Mouse (Mus musculus) embryonic facial prominence, embryonic 12.5 days (tissue): ENCODE measurements around the gene Aff1. TPM values are rescaled to one million over a fixed set of nuclear protein-coding genes. Genes with fewer than 3 reads are reported as not detected.
A peak's percentile ranks its signal among the peaks of the same experiment; 100 is the strongest.

Source experiments
- ATAC-seq: fragments of 200-750 bp; cut with Nextera tagmentation; 2 replicates; pipeline ENCODE4 v1.8.0; 2017; ENCODE audit not compliant: insufficient number of reproducible peaks, insufficient read depth, low FRiP score, low TSS enrichment
- H3K27ac ChIP-seq: fragments of 300-500 bp; sonication (generic); 2 replicates; pipeline ENCODE4 v1.5.1; 2016; ENCODE audit warnings: mild to moderate bottlenecking
- H3K27me3 ChIP-seq: fragments of 300-500 bp; sonication (generic); 2 replicates; pipeline ENCODE4 v1.6.1; 2016; ENCODE audit warnings: mild to moderate bottlenecking, moderate library complexity
- H3K36me3 ChIP-seq: fragments of 300-500 bp; sonication (generic); 2 replicates; pipeline ENCODE4 v1.6.1; 2016; ENCODE audit warnings: mild to moderate bottlenecking
- H3K4me1 ChIP-seq: fragments of 300-500 bp; sonication (generic); 2 replicates; pipeline ENCODE4 v1.6.1; 2016
- H3K4me2 ChIP-seq: fragments of 300-500 bp; sonication (generic); replicated peaks from 2 replicates; pipeline ENCODE4 v1.6.1; 2016; ENCODE audit warnings: mild to moderate bottlenecking, moderate library complexity
- H3K4me3 ChIP-seq: fragments of 300-500 bp; sonication (generic); 2 replicates; pipeline ENCODE4 v1.5.1; 2016; ENCODE audit warnings: mild to moderate bottlenecking
- H3K9ac ChIP-seq: fragments of 300-500 bp; sonication (generic); 2 replicates; pipeline ENCODE4 v1.6.1; 2016; ENCODE audit warnings: mild to moderate bottlenecking, moderate library complexity
- H3K9me3 ChIP-seq: fragments of 300-500 bp; sonication (generic); 2 replicates; pipeline ENCODE4 v1.6.1; 2016; ENCODE audit warnings: mild to moderate bottlenecking, moderate library complexity
- WGBS: fragments of 180-500 bp; shearing (Covaris S2); methylation state at CpG from one replicate; pipeline ENCODE4 v1.1.7; 2016; 5-methylcytosine and 5-hydroxymethylcytosine counted together
- polyA plus RNA-seq: library from polyadenylated mRNA; unstranded; fragments of >200 nt; fragmentation: Nextera tagmentation; extraction: Ambion mirVana; gene quantifications from 2 replicates; pipeline ENCODE4 v1.2.1, GENCODE M21; 2016

The Aff1 gene
- polyA plus RNA-seq, 1 experiment from 2014 or later, result 4.8 TPM

- Histone ChIP-seq H3K4me3 (no peak overlapping the region), H3K9me3 (no peaks in the 10 kb centered on the region), H3K4me1 (no peaks in the 10 kb centered on the region; the same call in 1 of the 2 replicates), H3K27me3 (no peaks in the 10 kb centered on the region), H3K27ac (0 out of 2 replicates have a peak overlapping the region, but pooled peaks have one; percentile 8), H3K36me3 (no peaks in the 10 kb centered on the region), H3K4me2 (no peak overlapping the region), H3K9ac (no peak overlapping the region)
- no peak for ATAC-seq
- 85% methylated on average over 4 of the region's 4 CpGs for WGBS
Observed at GRCm38 (mm10) chr5:103673611-103674010, 18.6 kb upstream of the Aff1 start.

GRCm38 (mm10) chr5:103674482-103674881 is 17.7 kb upstream of the Aff1 start:
- H3K9ac ChIP-seq, result no peak overlapping the region
- H3K36me3 ChIP-seq, result no peaks in the 10 kb centered on the region
- no peak overlapping the region for H3K27ac ChIP-seq
- ATAC-seq, result peak; percentile 82; the same call in 1 of the 2 replicates
- WGBS, result 25% methylated on average over 6 of the region's 6 CpGs
- no peak overlapping the region for H3K4me2 ChIP-seq
- H3K4me1 ChIP-seq, result no peaks in the 10 kb centered on the region; the same call in 1 of the 2 replicates
- H3K27me3 ChIP-seq, result no peaks in the 10 kb centered on the region
- no peak overlapping the region for H3K4me3 ChIP-seq
- H3K9me3 ChIP-seq, result no peaks in the 10 kb centered on the region

GRCm38 (mm10) chr5:103676289-103676881 is 15.8 kb upstream of the Aff1 start:
- Histone ChIP-seq H3K4me3 (no peak overlapping the region), H3K4me1 (no peaks in the 10 kb centered on the region; the same call in 1 of the 2 replicates), H3K9me3 (no peaks in the 10 kb centered on the region), H3K27me3 (no peaks in the 10 kb centered on the region), H3K27ac (no peak overlapping the region), H3K36me3 (no peaks in the 10 kb centered on the region), H3K9ac (no peak overlapping the region), H3K4me2 (no peak overlapping the region)
- WGBS, result 85% methylated on average over 6 of the region's 6 CpGs
- ATAC-seq, result no peak

GRCm38 (mm10) chr5:103677894-103678293 is 14.3 kb upstream of the Aff1 start:
- 62% methylated on average over 6 of the region's 6 CpGs for WGBS
- H3K4me3 ChIP-seq, result no peak overlapping the region

GRCm38 (mm10) chr5:103678974-103679373 is 13.2 kb upstream of the Aff1 start:
- Histone ChIP-seq H3K9me3 (no peaks in the 10 kb centered on the region), H3K4me2 (no peak overlapping the region), H3K4me1 (no peaks in the 10 kb centered on the region; the same call in 1 of the 2 replicates), H3K9ac (no peak overlapping the region), H3K4me3 (no peak overlapping the region), H3K36me3 (no peaks in the 10 kb centered on the region), H3K27ac (no peak overlapping the region), H3K27me3 (no peaks in the 10 kb centered on the region; the same call in 1 of the 2 replicates)
- ATAC-seq, result no peak
- 91% methylated on average over 5 of the region's 5 CpGs for WGBS

More at GRCm38 (mm10) chr5:103677894-103678293, 14.3 kb upstream of the Aff1 start:
- no peak overlapping the region for H3K4me2 ChIP-seq
- H3K4me1 ChIP-seq, result no peaks in the 10 kb centered on the region; the same call in 1 of the 2 replicates
- H3K9me3 ChIP-seq, result no peaks in the 10 kb centered on the region
- no peak overlapping the region for H3K27ac ChIP-seq
- no peak for ATAC-seq
- H3K36me3 ChIP-seq, result no peaks in the 10 kb centered on the region
- H3K27me3 ChIP-seq, result no peaks in the 10 kb centered on the region; the same call in 1 of the 2 replicates
- H3K9ac ChIP-seq, result no peak overlapping the region

- Histone ChIP-seq H3K4me2 (no peak overlapping the region), H3K9me3 (no peaks in the 10 kb centered on the region), H3K27me3 (no peaks in the 10 kb centered on the region; the same call in 1 of the 2 replicates), H3K4me1 (peaks cover 4% of the 10 kb centered on the region; the same call in 1 of the 2 replicates), H3K27ac (no peak overlapping the region), H3K9ac (no peak overlapping the region), H3K4me3 (no peak overlapping the region), H3K36me3 (no peaks in the 10 kb centered on the region)
- ATAC-seq, result no peak
- 32% methylated on average over 4 of the region's 4 CpGs for WGBS
Observed at GRCm38 (mm10) chr5:103680381-103680780, 11.8 kb upstream of the Aff1 start.

- Histone ChIP-seq H3K36me3 (no peaks in the 10 kb centered on the region), H3K27ac (no peak overlapping the region), H3K9me3 (no peaks in the 10 kb centered on the region), H3K9ac (no peak overlapping the region), H3K4me2 (no peak overlapping the region), H3K4me3 (no peak overlapping the region), H3K27me3 (no peaks in the 10 kb centered on the region; the same call in 1 of the 2 replicates), H3K4me1 (peaks cover 4% of the 10 kb centered on the region; the same call in 1 of the 2 replicates)
- ATAC-seq, result no peak
- 42% methylated on average over 3 of the region's 3 CpGs for whole genome bisulfite sequencing
Observed at GRCm38 (mm10) chr5:103681824-103682223, 10.3 kb upstream of the Aff1 start.

- Histone ChIP-seq H3K4me1 (peaks cover 10% of the 10 kb centered on the region; the same call in 1 of the 2 replicates), H3K27me3 (peaks cover 25% of the 10 kb centered on the region), H3K9me3 (no peaks in the 10 kb centered on the region), H3K4me2 (no peak overlapping the region), H3K9ac (no peak overlapping the region), H3K4me3 (no peak overlapping the region), H3K27ac (no peak overlapping the region), H3K36me3 (no peaks in the 10 kb centered on the region)
- no peak for ATAC-seq
- WGBS, result 84% methylated on average over 5 of the region's 5 CpGs
Observed at GRCm38 (mm10) chr5:103689645-103690044, 2.5 kb upstream of the Aff1 start.

- WGBS, result 87% methylated on average over 8 of the region's 8 CpGs
- Histone ChIP-seq H3K4me3 (no peak overlapping the region), H3K4me2 (no peak overlapping the region), H3K27ac (no peak overlapping the region), H3K4me1 (peaks cover 10% of the 10 kb centered on the region; the same call in 1 of the 2 replicates), H3K36me3 (no peaks in the 10 kb centered on the region), H3K27me3 (peaks cover 25% of the 10 kb centered on the region), H3K9me3 (no peaks in the 10 kb centered on the region), H3K9ac (no peak overlapping the region)
- ATAC-seq, result no peak
Observed at GRCm38 (mm10) chr5:103690190-103690589, 2.0 kb upstream of the Aff1 start.

GRCm38 (mm10) chr5:103691171-103691570 is 1.0 kb upstream of the Aff1 start:
- Histone ChIP-seq H3K9me3 (no peaks in the 10 kb centered on the region), H3K27ac (no peak overlapping the region), H3K27me3 (peaks cover 25% of the 10 kb centered on the region), H3K4me3 (no peak overlapping the region), H3K4me1 (peaks cover 10% of the 10 kb centered on the region; the same call in 1 of the 2 replicates), H3K36me3 (no peaks in the 10 kb centered on the region), H3K4me2 (no peak overlapping the region), H3K9ac (no peak overlapping the region)
- no peak for ATAC-seq

- H3K4me2 ChIP-seq, result peak overlapping the region; percentile 99
- no peaks in the 10 kb centered on the region for H3K9me3 ChIP-seq
- no peaks in the 10 kb centered on the region for H3K36me3 ChIP-seq
- H3K4me3 ChIP-seq, result peak overlapping the region; percentile 60
- peaks cover 15% of the 10 kb centered on the region; the same call in 1 of the 2 replicates for H3K4me1 ChIP-seq
- 0 out of 2 replicates have a peak, but pooled peaks have one; percentile 29 for ATAC-seq
- peak overlapping the region; percentile 48 for H3K9ac ChIP-seq
- no peak overlapping the region for H3K27ac ChIP-seq
- H3K27me3 ChIP-seq, result peaks cover 25% of the 10 kb centered on the region
- under 1% methylated on average over 34 of the region's 34 CpGs for WGBS
Observed at GRCm38 (mm10) chr5:103692531-103693040, 412 bp downstream of the Aff1 start.

- Histone ChIP-seq H3K4me1 (peaks cover 17% of the 10 kb centered on the region; the same call in 1 of the 2 replicates), H3K4me2 (peak overlapping the region; percentile 99), H3K27me3 (peaks cover 25% of the 10 kb centered on the region), H3K4me3 (peak overlapping the region; percentile 60), H3K27ac (no peak overlapping the region), H3K9me3 (no peaks in the 10 kb centered on the region), H3K9ac (peak overlapping the region; percentile 48), H3K36me3 (no peaks in the 10 kb centered on the region)
- under 1% methylated on average over 28 of the region's 28 CpGs for WGBS
- no peak for ATAC-seq
Observed at GRCm38 (mm10) chr5:103693041-103693641, 967 bp downstream of the Aff1 start.
